Mouse (Mus musculus): ENCODE data around the gene Ackr3.

The Ackr3 gene

GRCm38 (mm10) chr1:90228323-90228697, 24.5 kb downstream of the Ackr3 start:
- DNase-seq (ENCODE audit: low spot score in 2 of 2) = no peak

GRCm38 (mm10) chr1:90230611-90231010, 26.8 kb downstream of the Ackr3 start:
- DNase-seq (ENCODE audit: low spot score in 2 of 2) = no peak

- no peak for DNase-seq (ENCODE audit: low spot score in 2 of 2)
Measured at GRCm38 (mm10) chr1:90231591-90232490, 28.1 kb downstream of the Ackr3 start.

DNA sequence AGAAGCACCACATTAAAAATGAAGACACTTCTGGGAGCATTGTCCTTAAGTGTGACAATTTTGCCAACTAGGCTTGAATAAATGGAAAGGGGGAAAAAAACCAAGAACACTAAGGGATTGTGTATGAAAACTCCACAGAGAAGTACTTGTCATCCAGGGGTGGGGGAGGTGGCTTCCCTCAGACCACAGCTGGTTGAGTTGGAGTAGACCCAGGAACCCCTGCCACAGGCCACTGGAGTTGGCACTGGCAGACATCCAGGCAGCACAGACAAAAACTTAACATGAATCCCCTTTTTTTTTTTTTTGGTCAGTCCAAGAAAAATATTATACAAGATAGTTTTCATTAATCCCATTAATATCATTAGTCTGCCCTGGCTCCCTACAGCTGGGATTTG, 28.7 kb downstream of the Ackr3 start:
- peak in 1 of 2 experiments; percentile 48 for DNase-seq (ENCODE audit: low spot score in 2 of 2)

GRCm38 (mm10) chr1:90234620-90235054, 30.9 kb downstream of the Ackr3 start:
- DNase-seq (ENCODE audit: low spot score in 2 of 2) = no peak

DNA sequence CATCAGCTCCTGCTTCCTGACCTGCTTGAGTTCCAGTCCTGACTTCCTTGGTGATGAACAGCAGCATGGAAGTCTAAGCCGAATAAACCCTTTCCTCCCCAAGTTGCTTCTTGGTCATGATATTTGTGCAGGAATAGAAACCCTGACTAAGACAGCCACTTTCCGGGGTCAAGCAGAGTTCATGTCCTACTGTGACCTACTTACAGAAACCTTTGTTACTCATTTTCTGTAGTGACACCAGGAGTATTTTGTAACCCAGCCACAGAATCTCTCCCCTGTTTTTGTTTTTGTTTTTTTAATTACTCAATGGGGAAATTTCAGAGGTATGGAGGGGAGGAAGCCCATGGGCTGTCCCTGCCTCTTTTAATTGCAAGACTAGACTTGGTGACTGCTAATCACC, 32.9 kb downstream of the Ackr3 start:
- no peak for DNase-seq (ENCODE audit: low spot score in 2 of 2)

DNA sequence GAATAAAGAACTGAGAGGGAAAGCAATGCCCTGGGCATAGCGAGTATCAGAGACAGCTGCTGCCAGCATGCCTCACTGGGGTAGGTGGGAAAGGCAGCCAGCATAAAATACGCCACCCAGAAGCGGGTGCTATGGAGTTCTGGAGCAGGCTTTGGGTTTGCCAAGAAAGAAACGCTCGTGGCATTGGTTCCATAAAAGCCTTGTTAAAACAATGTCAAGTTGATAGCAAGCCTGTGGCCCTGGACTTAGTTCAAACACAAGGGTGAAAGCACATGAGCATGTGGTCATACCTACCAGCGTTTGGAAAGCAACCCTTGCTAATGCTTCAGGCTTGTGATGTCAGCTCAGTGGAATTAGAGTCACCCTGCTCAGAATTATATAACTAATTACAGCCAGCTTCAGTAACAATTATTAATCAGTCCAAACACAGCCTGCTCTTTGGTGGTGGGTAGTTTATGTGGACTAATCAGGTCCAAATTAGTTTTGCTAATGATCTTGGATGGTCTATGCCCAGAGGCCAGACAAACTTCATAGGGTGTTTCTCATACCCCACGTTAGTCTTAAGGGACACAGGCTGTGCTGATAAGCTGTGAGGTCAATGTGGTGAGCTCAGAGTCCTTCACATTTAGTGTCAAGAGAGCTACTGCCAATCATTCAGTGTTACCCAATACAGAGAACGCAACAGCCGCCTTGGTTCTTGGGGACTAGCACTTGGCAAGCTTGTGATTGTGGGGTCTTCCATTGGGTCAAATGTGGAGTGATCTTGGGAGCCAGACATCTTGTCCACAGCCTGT, 34.5 kb downstream of the Ackr3 start:
- no peak for DNase-seq (ENCODE audit: low spot score in 2 of 2)

DNA sequence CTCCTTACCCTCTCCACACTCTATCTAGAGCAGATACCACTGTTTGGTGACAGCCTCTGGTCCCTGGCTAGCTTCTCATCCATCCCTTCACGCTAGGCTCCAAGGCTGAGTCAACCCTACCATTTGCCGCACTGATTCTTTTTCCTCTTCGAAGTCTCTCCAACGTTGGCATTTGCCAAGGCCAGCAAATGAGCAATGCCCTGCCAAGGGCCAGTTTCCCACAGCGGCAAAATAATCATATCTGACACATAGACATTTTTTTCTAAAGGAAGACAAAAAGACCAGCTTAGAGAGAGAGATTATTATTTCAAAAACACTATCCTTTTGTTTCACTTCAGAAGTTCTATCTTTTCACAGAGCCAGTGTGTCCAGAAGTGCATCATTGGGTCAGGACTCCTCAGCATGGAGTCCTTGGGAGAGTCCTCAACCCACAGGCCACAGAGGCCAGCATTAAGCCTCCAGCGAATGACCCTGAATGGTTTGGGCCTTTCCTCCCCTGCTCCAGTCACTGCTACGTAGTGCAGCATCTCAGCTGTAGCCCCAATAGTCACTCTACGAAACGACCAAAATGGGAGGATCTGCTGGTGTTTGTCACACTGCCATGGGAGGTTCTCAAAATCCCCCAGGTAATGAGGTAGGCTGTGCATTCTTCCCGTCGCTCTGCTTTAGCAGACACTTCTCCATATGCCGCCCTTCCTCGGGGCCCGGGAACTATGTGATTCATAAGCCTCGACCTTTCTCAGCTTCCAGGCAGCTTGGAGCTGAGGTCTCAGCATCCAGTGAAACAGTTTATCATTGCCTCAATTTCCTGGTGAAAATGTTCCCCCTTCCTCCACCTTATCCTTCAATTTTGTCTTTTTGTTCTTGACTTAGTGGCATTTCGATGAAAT, 35.8 kb downstream of the Ackr3 start:
- DNase-seq (ENCODE audit: low spot score in 2 of 2) = no peak

DNA sequence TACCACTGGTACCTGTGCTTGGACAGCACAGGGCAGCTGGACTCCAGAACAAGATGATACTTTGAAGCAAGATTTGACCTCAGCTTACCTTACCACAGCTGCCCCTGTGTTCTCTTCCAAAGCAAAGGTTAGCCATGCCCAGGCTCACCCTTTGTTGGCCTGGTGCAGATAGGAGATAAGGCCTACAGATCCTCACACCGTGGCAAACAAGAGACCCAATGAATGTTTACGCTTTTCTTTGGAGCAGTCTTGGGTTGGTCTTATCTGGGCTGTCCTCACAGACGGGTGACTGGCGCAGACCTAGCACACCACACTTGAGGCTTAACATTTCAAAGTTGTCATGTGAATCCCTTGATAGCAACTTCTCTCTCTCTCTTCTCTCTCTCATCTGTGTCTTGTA, 36.5 kb downstream of the Ackr3 start:
- no peak for DNase-seq (ENCODE audit: low spot score in 2 of 2)

DNA sequence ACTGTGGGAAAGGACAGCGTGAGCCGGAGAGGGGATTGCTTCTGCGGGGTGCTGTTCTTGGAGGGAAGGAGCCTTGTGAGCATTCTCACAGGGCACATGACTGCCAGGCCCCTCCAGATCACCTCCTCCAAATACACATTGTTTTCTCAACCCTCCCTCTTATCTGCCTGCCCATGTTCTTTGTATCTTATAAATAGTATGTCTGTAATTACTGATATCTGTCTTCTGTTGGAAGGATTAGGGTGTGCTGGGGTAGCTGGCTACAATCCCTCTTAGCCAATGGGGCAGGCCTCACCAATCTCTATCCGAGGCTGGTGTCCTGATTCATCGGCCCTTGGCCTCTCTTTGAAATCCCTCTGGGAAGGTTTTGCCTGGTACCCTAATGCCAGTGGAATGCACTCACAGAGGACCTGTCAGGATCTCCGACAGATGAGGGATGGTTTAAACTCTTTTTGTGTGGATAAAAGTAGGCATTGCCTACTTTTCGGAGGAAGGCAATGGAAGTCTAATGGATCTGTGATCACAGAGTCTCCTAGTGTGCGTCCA, 38.7 kb downstream of the Ackr3 start:
- DNase-seq (ENCODE audit: low spot score in 2 of 2) = no peak

GRCm38 (mm10) chr1:90244537-90244936, 40.8 kb downstream of the Ackr3 start:
- no peak for DNase-seq (ENCODE audit: low spot score in 2 of 2)

GRCm38 (mm10) chr1:90245533-90245932, 41.8 kb downstream of the Ackr3 start:
- DNase-seq (ENCODE audit: low spot score in 2 of 2) = no peak

DNA sequence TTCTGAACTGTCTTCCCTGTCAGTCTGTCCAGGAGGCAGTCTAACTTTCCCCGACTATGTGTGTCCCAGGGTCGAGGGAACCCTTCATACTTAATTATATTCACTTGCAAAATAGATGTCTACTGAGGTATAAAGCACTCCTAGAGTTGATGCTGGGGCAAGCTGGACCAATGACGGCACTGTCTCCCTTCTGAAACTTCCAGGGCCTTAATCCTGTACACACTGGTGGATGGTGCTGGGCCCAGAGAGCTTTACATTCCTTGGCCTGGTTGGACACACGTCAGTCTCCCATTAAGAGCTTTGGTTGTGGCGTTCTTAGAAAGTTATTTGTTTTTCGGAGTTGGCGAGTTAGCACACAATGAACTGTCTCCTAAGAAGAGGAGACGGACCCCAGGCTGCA, 42.3 kb downstream of the Ackr3 start:
- DNase-seq (ENCODE audit: low spot score in 2 of 2) = no peak

DNA sequence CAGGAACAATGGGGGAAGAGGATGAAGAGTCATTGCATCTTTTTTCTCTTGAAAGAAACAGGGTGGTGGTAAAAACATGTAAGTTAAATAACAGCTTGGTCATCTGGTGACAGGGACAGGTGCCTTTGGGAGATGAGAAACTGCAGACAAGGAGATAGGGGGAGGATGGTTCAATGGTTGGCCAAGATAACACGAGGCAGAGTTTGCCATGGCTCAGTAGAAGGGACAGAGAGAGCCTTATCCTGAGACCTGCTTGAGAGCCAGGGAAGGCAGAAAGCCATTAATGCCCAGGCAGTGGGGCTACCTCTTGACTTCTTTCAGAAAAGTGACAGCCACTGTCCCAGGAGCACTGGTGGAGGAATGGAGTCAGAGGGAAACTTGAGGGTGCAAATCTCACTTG, 43.0 kb downstream of the Ackr3 start:
- no peak for DNase-seq (ENCODE audit: low spot score in 2 of 2)

GRCm38 (mm10) chr1:90247234-90247633, 43.5 kb downstream of the Ackr3 start:
- no peak for DNase-seq (ENCODE audit: low spot score in 2 of 2)

- no peak for DNase-seq (ENCODE audit: low spot score in 2 of 2)
Measured at GRCm38 (mm10) chr1:90247756-90248541, 44.2 kb downstream of the Ackr3 start.

- DNase-seq (ENCODE audit: low spot score in 2 of 2) = no peak
Measured at GRCm38 (mm10) chr1:90248966-90249735, 45.4 kb downstream of the Ackr3 start.

DNA sequence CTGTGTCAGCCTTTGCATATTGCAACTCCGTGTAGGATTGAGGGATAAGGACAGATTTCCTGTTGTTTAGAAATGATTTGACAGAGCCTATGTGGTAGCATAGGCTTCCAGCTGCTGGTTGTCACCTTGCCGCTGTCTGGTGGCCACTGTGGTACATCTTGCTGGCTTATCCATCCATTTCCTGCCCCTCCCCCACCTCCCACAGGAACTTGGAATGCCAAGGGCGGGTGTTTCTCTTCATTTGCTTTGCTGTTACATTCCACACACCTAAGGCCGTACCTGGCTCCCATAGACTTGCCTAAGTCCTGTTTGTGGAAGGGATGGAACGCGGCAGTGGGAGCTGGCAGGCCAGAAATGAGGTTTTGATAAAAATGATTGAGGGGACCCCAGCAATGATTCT, 46.6 kb downstream of the Ackr3 start:
- no peak for DNase-seq (ENCODE audit: low spot score in 2 of 2)

- no peak for DNase-seq (ENCODE audit: low spot score in 2 of 2)
Measured at GRCm38 (mm10) chr1:90251156-90251555, 47.4 kb downstream of the Ackr3 start.

DNA sequence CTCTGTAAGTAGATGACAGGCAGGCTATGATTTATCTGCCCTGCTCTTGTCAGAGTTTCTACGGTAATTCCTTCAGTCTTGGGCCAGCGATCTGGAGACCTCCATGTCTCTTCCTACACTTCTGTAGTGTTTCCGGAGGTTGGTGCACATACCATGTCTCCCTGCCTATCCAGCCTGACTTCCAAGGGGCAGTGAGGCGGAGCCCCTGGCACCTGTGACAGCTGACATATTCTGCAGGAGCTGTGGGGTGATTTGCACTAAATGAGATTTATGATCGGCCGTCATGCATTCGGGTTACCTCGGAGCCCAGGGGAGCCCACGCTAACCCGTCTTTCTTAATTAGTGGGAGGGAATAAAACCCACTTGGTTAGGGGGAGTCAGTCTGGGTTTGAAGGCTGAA, 49.7 kb downstream of the Ackr3 start:
- no peak for DNase-seq (ENCODE audit: low spot score in 2 of 2)

Data from frontal cortex, postnatal 10 days (tissue).